Mouse (Mus musculus) retina, postnatal 7 days (tissue): Measurements from ENCODE around the gene Trp73.

Source experiments
- DNase-seq: peaks from one replicate; pipeline ENCODE4 v3.0.0-alpha.2; 2012; ENCODE audit warnings: low read depth, low spot score

Gene Trp73

GRCm38 (mm10) chr4:154042577-154042976 lies 97.4 kb downstream of the Trp73 start, which contains the start of gene Ccdc27:
TSS of gene Ccdc27 (minus strand) at chr4:154042677.
- no peak for DNase-seq

GRCm38 (mm10) chr4:154037123-154037522 lies 102.9 kb downstream of the Trp73 start:
- no peak for DNase-seq

- DNase-seq = no peak
Observed at GRCm38 (mm10) chr4:154028646-154029045, 111.4 kb downstream of the Trp73 start.

DNA sequence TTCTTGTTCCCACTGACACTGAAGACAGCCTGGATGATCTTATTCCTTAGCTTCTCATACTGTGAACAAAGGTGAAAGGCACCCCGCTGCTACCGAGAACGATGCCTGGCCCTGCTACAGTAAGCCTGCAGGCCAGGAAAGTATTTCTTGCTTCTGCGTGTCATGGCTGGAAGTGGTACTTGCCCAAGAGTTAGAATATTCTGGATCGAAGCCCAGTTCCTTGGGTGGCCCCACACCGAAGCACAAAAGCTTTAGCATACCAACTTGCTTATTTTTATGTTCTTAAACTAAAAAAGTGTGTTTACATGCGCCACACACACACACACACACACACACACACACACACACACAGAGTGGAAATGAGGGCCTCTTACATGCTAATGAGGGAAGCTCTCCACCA lies 111.9 kb downstream of the Trp73 start:
- no peak for DNase-seq

DNA sequence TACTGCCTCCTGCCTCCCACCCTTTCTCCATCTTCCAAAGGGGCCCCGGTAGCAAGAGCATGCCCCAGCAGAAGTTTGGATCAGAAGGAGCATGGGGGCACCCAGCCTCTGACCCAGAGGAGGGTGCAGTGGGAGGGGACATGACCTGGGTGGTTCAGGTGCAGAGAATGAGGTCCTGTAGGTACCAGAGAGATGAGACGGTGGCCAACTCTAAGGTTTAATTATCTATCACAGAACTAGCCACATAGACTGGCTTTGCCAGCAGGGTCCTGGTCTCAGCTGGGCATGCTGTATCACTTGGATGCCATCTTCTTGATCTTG lies 113.6 kb downstream of the Trp73 start:
- DNase-seq = no peak

GRCm38 (mm10) chr4:154025641-154026440 lies 114.2 kb downstream of the Trp73 start, which contains the start of gene Smim1:
TSS of gene Smim1 (minus strand) at chr4:154026230.
- DNase-seq = peak; percentile 50

GRCm38 (mm10) chr4:154024729-154025521 lies 115.1 kb downstream of the Trp73 start:
- no peak for DNase-seq

DNA sequence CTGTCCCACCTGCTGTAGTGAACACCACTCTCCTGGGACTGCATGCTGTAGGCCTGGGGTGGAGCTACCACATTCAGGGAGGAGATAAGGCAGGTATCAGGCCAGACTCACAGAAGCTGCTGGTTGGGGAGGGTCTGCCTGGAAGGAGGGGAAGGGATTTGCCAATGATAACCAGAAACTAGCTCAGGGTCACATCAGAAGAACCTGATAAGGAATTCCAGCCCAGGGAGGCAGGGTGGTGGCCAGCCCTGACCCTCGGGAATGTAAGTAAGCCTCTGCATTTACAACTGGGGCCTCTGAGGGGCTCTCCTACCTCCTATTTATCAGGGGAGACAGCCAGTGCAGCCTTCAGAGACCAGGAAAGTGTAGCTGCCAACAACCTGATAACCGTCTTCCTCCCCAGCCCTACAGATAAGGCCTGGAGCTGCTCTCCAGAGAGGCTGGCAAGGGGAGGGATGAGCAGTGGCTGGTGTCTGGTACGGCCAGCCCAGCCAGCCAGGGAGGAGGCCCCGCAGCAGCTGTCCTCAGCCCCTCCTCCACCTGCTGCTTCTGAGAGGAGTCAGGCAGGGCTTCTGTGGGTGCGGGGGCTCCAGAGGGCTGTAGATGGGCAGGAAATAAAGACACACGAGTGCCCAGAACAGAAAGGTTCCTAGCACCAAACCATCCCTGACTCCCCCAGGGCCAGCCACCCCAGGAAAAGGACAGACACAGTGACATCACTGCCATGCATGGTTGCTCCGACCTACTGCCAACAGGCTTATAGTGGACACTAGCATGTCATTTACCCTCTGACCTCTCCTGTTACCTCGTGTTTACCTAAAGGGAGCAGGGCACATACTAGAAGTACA lies 116.0 kb downstream of the Trp73 start:
- no peak for DNase-seq

DNA sequence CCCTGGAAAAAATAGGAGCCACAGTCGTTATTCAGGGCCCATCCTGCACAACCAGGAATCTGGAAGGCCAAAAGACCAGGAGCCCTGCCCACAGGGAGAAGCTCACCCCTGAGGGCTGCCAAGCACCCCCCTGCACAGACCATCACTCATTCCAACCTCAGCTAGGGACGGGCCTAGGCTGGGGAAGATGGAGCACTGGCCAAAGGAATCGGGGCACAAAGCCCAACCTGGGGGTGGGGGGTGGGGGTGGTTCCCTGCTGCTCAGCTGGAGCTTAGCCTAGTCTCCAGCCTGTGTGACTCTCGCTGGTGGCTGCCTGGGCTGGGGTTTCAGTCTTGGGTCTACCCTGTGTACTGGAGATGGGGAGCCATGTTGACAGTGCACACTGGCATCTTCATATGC lies 117.2 kb downstream of the Trp73 start:
- DNase-seq = no peak

GRCm38 (mm10) chr4:154022407-154022806 lies 117.6 kb downstream of the Trp73 start:
- no peak for DNase-seq

- no peak for DNase-seq
Observed at GRCm38 (mm10) chr4:154021432-154021831, 118.6 kb downstream of the Trp73 start.

- DNase-seq = no peak
Observed at GRCm38 (mm10) chr4:154019571-154019970, 120.4 kb downstream of the Trp73 start.

DNA sequence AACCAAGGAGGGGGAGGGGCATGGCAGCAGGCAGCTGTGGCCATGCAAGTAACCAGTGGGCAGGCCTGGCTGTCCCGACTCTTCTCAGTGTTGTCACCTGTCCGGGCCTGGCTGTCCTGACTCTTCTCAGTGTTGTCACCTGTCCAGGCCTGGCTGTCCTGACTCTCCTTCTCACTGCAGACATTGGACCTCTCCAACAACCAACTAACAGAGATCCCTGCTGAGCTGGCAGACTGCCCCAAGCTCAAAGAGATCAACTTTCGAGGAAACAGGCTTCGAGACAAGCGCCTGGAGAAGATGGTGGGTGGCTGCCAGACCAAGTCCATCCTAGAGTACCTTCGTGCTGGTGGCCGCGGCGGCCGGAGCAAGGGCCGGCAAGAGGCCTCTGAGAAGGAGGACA lies 124.5 kb downstream of the Trp73 start:
- no peak for DNase-seq

- DNase-seq = no peak
Observed at GRCm38 (mm10) chr4:154012132-154012882, 127.7 kb downstream of the Trp73 start.

- peak; percentile 83 for DNase-seq
Observed at GRCm38 (mm10) chr4:154011646-154012089, 128.3 kb downstream of the Trp73 start, which contains the start of gene Lrrc47. TSS of gene Lrrc47 (plus strand) at chr4:154011731.

DNA sequence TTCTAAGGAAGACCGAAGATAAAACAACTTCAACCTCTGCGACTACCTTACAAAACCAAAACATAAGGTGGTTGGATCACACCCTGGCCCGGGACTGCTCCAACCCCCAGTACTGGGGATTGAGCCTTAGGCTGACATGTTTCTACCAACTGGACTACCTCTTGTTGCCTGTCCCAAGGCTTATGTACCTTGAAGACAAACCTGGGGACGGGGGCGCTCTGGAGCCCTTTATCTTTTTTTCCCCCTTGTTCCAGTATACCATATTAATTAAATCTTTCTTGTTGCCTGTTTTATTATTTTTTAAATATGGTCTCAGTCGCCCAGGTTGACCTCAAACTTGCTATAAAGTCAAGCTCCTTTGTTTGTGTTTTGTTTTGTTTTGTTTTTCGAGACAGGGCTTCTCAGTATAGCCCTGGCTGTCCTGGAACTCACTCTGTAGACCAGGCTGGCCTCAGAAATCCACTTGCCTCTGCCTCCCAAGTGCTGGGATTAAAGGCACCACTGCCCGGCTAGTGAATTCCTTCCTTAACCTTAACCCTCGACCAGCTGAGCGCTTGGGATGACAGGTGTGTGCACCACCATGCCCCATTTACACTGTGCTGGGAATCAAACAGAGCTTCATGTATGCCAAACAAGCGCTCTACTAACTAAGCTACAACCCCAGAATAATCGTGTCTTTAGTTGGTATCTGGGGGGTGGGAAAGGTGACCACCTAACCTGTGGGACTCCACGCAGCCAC lies 128.9 kb downstream of the Trp73 start:
- no peak for DNase-seq

DNA sequence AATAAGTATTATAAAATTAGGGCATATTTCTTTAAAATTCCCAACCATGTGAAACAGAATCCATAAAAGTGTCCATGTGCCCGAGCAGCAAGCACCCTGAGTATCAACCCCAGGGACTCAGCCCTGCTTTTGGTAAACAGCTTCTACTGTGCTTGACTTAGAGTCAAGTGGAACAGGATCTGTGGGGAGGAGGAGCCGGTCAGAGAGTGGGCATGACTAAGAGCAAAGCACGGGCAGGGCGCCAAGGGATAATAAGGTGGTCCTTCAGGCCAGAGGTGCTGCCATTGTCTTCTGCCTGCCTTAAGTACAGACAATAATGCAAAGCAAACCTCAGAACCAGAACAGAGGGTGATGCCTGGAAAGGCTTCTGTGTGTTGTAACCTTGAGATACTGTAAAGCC lies 132.2 kb downstream of the Trp73 start:
- DNase-seq = no peak

DNA sequence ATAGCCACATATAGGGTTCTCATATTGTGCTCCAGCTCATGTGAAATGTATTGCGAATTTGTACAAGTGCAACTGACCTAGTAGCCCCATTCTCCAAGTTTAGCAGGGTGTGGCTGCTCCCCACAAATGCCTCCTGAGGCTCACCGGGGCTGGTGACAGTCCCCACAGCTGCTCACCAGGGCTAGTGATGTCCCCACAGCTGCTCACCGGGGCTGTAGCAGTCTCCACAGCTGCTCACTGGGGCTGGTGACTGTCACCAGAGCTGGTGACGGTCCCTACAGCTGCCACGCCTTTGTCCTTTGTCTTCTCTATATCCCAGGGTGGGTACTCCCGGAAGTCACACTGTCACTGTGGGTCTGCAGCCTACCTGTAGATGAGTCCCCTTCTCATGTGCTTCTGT lies 133.7 kb downstream of the Trp73 start:
- DNase-seq = no peak
